In genomic region chr1:105878416-105878815, GRCm38 (mm10) we compare ENCODE assay signal across 26 mouse cellular contexts.
"Had no signal": no experiment of that assay in that cellular context is flagged by ENCODE, and none has a peak within 500 bp of the region (broad histone marks: within the 10 kb centered on the region; RNA-seq: fewer than 3 reads in every experiment).

No protein-coding gene starts in this region.

- H3K36me3 ChIP-seq: embryonic facial prominence, embryonic 10.5 days; embryonic facial prominence, embryonic 12.5 days; embryonic facial prominence, embryonic 13.5 days; embryonic facial prominence, embryonic 15.5 days; forebrain, embryonic 10.5 days; forebrain, embryonic 12.5 days; forebrain, embryonic 15.5 days had no signal

- H3K9me3 ChIP-seq: embryonic facial prominence, embryonic 10.5 days; embryonic facial prominence, embryonic 12.5 days; embryonic facial prominence, embryonic 13.5 days; embryonic facial prominence, embryonic 15.5 days; forebrain, embryonic 10.5 days; forebrain, embryonic 12.5 days; forebrain, embryonic 13.5 days; forebrain, embryonic 15.5 days had no signal

- H3K4me1 ChIP-seq: embryonic facial prominence, embryonic 12.5 days had no signal

- H3K27ac ChIP-seq: embryonic facial prominence, embryonic 10.5 days; embryonic facial prominence, embryonic 12.5 days; embryonic facial prominence, embryonic 13.5 days; embryonic facial prominence, embryonic 15.5 days; forebrain, embryonic 10.5 days; forebrain, embryonic 12.5 days; forebrain, embryonic 13.5 days; forebrain, embryonic 15.5 days; gastrocnemius, adult 2 months; heart, adult 2 months had no signal

- DNase-seq: cerebellum, adult 2 months; cerebellum, adult 8-10 months; cerebellum, adult 9-10 months; cerebellum, adult 9-11 months; cerebellum, postnatal 10 days; cerebellum, postnatal 14 days; cerebellum, postnatal 25 days; cerebellum, postnatal 36 days; embryo, embryonic 11 days; forebrain, postnatal 0 days; gastrocnemius, adult 2 months; gastrocnemius, postnatal 10 days; gastrocnemius, postnatal 14 days; gastrocnemius, postnatal 25 days; gastrocnemius, postnatal 36 days; heart, adult 18-20 months; heart, adult 2 months had no signal

- H3K27me3 ChIP-seq: embryonic facial prominence, embryonic 13.5 days; embryonic facial prominence, embryonic 15.5 days; forebrain, embryonic 13.5 days; forebrain, embryonic 15.5 days had no signal

- H3K4me3 ChIP-seq: embryonic facial prominence, embryonic 10.5 days; embryonic facial prominence, embryonic 12.5 days; embryonic facial prominence, embryonic 13.5 days; embryonic facial prominence, embryonic 15.5 days; erythroblast, embryonic 14.5 days; forebrain, embryonic 10.5 days; forebrain, embryonic 12.5 days; forebrain, embryonic 13.5 days; forebrain, embryonic 15.5 days; gastrocnemius, adult 2 months; heart, adult 2 months had no signal
